Mouse (Mus musculus) neutrophil, adult 83 days (primary cell): ENCODE data around the gene Cct8l1. TPM values are rescaled to one million over a fixed set of nuclear protein-coding genes. Genes with fewer than 3 reads are reported as not detected.

Experiments
- total RNA-seq, 2 experiments: library from RNA; stranded (reverse); gene quantifications; one replicate each; pipeline ENCODE4 v1.2.4; 2023

Gene Cct8l1
- not detected for total RNA-seq

DNA sequence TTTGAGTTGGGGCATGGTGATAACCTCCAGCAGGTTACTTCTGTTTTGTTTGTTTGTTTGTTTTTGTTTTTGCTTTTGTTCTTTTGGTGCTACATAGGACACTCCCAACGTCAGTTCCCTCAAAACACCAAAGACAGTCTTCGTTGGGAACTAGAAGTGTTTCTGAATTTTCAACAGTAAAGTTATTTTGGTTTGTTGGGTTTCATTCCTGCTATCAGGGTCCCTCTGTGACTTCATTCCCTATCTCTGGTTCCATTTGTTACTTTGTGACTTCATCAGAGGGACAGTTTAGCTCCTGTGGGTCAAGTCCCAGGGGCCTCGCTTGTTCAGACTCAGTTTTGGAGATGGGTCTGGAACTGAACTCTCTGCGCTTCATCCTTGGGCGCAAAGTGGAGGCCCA is at the start of gene Cct8l1:
Gene Cct8l1, plus strand, starts transcription at position 301 of the 400 bp plus-strand sequence.

DNA sequence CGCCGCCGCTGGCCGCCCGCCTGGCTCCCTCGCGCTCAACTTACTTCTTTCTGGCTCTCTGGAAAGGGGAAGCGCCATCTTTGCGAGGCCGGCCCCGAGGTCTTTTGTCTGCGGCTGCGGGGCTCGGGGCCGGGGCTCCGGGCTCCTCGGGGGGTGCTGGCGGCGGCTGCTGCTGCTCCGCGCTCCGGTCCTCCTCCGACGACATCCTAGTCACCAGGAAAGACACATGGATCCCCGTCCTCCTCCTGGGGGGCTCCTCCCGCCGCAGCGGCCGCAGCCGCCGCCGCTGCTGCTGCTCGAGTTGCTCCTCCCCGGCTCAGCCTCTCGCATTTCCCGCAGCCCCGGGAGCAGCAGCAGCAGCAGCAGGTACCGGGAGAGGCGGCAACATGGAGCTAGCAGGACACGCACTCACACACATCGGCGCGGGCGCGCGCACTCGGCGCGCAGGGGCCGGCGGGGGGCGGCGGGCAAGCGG is 17.5 kb upstream of the Cct8l1 start, which contains the start of gene Kmt2c:
Gene Kmt2c, minus strand, starts transcription at position 438 of the 475 bp plus-strand sequence.

Other genes starting within 250 kb of the Cct8l1 start
- gene Kmt2c, start 17.3 kb upstream of the Cct8l1 start, total RNA-seq: 100 to 1,000 TPM in 1 of 2 experiments, 10 to 100 TPM in 1; 93.7 to 109 TPM
- gene Xrcc2, start 189.8 kb downstream of the Cct8l1 start, total RNA-seq: 1 to 10 TPM; 7.8 to 8.3 TPM
- under 1 TPM in 1 of 2 experiments, not detected in 1; 0.26 TPM for gene Actr3b, start 243.9 kb downstream of the Cct8l1 start, total RNA-seq